Mouse (Mus musculus): ENCODE results near the gene Kcnk1.
A peak's percentile ranks its signal among the peaks of the same experiment; 100 is the strongest.

Gene Kcnk1

DNA sequence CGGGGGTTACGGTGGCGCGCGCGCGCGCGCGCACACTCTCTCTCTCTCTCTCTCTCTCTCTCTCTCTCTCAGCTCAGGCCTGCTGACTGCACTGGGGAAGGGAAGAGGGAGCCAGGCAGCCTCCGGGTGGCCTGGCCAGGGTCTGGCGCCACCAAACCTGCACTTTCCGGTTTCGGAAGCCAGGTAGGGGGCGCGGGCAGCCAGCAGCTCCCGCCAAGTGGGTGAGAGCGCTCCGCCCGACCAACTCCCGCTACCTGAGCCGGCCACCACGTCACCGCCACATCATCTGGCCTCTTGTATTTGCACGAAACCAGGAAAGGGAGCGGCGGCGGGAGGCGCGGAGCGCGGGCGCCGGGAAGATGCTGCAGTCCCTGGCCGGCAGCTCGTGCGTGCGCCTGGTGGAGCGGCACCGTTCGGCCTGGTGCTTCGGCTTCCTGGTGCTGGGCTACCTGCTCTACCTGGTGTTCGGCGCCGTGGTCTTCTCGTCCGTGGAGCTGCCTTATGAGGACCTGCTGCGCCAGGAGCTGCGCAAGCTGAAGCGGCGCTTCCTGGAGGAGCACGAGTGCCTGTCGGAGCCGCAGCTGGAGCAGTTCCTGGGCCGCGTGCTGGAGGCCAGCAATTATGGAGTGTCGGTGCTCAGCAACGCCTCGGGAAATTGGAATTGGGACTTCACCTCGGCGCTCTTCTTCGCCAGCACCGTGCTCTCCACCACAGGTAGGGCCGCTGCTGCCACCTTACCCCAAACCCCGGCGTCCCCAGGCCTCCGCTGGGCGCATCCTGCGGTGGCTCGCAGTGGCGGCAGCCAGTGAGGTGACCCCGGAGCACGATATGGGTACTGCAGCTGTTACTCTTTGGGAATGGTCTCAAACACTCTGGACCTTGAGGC lies at the start of gene Kcnk1:
Kcnk1 (plus strand) TSS at position 70 of the 886 bp plus-strand sequence.
- no peak for DNase-seq (ENCODE audit: low read depth, low spot score)

DNA sequence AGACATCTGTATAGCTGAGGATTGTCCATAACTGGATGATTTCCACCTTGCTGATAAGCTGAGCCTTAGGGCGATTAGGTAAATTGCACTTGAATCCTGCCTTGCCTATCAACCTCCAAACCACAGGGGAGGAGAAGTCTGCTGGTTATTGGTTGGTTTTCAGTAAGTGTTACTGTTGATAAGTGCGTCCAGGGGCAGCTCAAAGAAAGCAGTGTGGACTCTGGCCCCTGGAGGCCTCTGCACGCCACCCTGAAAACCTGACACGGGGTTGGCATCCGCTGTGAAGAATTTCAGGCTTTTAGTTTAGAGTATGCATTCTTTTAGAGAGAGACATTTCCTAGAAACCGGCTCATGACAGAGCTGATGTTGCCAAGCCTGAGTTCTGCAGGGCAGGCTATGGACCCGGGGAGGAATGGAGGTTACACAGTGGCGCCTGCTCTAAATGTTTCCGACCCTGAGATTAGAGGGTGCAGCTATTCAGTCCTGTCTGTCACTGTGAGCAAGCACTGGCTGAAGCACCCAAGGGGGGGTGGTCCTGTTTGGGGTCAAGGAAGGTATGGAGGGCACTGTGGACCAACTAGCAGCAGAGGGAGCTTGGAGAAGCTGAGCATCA lies 46.2 kb upstream of the Kcnk1 start:
- DNase-seq (ENCODE audit: low read depth, low spot score) = no peak

DNA sequence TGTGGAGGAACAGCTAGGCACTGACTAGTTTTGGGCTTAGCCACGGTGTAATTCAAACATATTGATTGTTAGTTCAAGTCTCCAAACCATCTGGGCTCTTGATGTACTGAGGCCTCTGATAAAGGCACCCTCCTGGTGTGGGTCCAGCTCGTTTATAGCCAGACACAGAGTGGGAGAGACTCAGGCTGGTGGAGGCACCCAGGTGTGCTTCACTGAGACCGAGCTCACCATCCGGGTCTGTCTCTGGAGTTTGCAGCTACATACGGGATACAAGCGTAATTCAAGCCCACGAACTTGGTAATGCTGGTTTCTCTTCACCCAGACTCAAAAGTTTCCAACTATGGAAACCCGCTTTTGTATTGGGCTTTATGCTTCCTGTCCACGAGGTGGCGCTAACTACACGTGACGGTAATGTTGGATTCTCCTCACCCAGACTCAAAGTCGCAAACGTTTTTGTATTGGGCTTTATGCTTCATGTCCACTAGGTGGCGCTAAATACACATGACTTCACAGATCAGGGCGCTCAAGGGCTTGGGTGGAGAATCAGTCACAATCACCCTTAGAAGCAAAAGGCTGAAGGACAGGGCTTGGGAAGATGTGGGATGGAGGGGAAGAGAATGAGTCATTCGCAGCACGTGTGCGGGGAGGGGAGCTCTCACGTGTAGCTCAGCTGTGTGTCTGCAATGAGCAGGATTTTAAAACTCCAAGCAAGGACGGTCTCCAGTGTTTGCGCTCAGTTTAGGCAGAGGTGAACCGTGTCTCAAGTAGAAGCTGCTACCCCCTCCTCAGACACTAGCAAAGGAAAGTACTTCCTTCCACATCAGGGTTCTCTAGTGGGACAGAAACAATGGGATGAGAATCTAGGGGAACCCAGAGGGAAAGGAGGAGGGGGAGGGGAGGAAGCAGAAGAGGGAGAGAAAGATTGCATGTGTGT lies 44.7 kb upstream of the Kcnk1 start:
- peak; percentile 93 for DNase-seq (ENCODE audit: low read depth, low spot score)

DNA sequence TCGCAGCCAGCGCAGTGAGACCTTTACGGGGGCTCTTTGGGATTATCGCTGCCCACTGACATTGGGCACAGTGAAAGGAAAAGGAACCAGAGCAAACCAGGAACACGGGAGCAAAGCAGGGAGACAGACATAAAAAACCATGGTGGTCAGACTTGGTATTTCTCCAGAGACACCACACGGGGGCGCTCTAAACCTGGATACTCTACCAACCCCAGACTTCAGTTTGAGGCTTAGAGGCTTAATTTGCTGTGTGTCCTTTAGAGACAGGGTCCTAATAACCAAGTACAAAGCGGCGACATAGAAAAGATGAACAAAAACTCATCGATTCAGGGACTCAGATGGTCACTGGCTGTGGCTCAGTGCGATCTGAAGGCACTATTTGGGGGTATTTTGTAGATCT lies 39.3 kb upstream of the Kcnk1 start:
- DNase-seq (ENCODE audit: low read depth, low spot score) = peak; percentile 45

DNA sequence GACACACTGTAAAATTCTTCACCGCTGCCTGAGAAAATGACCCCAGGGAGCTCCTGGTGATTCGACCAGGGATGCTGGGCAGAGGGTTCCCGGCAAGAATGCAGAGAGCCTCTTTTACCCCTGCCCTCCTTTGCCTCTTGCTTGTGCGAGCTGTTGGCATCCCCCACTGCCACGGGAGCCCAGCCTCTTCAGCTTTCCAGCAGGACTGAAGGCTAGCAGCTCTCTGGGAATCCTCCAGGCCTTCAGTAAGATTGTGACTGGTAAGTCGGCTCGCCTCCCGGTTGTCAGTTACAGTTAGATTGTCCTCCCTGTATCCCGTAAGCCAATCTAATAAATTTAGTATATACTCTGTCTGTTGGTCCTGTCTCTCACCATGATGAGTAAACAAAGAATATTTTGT lies 38.2 kb upstream of the Kcnk1 start:
- no peak for DNase-seq (ENCODE audit: low read depth, low spot score)

DNA sequence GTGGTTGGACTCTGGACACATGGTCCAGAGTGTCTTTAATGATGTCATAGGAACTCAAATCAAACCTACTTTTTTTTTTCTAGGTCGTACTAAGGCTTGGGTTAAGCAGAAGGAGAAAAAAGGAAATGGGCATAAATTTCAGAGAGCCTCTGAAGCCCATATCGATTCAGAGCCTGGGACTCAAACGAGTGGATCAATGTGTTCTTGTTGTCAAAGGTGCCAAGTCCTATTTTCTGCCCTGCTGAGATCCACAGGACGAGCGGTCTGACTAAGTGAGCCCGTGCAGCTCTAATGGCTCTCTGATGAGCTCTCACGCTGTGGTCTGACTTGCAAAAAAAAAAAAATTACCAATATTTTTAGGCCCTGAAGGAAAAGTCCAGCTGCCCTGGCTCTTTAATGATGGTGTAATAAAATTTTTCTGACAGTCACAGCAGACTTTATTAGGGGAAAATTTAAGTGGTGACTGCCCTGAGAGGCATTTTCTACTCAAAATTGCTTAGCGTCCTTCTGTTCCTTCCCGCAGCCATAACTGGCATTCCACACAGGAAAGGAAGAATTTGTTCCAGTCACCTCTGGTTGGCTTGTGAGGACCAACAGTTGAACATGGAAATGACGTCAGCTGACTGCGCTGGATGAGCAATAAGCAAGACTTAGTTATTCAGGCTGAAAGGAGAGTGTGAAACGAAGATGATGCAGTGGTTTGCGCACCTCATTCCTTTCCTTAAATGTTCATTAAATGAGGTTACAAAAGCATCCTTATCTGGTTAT lies 37.6 kb upstream of the Kcnk1 start:
- DNase-seq (ENCODE audit: low read depth, low spot score) = no peak

DNA sequence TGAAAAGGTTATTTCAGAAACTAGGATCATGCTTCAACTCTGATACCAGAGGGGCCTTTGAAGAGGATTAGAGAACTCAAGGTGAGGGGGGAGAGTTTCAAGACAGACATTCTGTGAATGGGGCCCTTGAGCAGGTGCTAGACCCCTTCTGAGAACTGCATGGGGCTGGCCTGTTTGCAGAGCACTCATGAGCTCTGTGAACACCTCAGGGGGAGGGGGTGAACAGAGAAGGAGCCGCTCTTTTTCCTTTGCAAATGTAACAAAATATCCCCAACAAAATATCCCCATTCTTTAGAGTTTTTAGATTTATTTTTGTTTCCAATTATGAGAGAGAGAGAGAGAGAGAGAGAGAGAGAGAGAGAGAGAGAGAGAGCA lies 37.0 kb upstream of the Kcnk1 start:
- no peak for DNase-seq (ENCODE audit: low read depth, low spot score)

DNA sequence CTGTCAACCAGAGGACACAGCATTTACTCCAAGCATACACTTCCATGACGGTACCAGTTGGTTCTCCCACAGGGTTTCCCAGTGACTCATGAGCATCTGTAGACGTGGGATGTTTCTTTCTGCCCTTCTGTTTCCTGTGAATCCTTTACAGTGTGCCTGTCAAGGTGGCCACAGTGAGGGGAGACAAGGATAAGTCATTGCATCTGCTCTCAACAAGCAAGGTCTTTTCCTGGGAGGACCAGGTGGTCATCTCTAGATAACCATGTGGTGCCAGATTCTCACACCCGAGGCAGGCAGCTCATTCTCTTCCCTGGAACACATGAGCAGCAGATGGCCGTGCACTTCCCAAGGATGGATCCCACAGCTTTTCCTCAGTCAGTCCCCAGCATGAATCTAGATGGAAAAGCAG lies 35.6 kb upstream of the Kcnk1 start:
- DNase-seq (ENCODE audit: low read depth, low spot score) = peak; percentile 94

DNA sequence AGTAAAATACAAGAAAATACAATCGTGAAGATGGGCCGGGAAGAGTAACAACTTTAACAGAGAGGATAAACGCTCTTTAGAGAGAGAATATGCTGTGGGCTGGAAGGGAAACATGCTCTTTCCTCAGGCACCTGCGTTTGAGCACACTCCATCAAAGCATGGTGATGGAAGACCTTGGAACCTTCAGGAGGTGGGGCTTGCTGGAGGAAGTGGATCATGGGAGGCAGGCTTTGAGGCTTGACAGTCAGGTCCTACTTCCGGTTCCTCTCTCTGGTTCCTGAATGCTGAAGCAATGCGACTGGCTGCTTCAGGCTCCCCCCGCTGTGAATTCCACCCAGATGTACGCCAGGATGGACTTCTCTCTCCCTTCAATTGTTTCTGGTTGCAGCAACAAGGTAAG lies 34.9 kb upstream of the Kcnk1 start:
- DNase-seq (ENCODE audit: low read depth, low spot score) = no peak

DNA sequence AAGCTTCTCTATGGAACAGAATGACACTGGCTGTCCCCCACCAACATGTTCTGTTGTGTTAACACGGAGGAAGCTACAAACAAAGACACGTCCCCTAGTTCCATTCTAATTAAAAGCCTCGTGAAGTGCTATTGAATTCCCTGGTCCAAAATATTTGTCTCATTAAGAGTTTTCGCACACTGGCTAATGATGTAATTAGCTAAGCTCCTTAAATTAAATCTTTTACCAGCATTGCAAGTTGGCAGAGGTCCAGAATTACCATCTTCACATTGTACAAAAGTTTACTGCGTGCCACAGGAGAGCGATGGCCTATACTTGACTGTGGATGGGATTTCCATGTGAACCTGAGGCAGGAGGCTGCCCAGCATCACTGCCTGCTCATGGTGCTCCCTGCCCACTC lies 33.2 kb upstream of the Kcnk1 start:
- no peak for DNase-seq (ENCODE audit: low read depth, low spot score)

DNA sequence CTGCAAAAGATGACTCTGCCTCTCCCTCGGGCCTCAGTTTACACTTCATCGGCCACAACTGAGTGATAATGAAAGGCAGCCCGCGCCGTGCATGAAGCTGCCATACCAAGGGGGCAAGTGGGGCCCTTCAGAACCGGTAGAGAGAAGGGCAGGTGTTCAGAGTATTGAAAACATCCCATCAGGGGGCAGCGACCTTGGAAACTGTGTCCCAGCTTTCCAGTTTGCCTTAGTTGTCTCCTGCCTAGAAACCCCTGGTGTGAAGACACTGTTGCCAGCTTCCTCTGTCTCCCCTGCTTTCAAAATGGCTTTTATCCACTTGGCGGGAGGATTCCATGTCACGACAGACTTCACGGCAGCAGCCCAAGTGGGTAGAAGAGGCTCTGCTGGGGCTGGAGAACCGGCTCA lies 31.2 kb upstream of the Kcnk1 start:
- DNase-seq (ENCODE audit: low read depth, low spot score) = no peak

DNA sequence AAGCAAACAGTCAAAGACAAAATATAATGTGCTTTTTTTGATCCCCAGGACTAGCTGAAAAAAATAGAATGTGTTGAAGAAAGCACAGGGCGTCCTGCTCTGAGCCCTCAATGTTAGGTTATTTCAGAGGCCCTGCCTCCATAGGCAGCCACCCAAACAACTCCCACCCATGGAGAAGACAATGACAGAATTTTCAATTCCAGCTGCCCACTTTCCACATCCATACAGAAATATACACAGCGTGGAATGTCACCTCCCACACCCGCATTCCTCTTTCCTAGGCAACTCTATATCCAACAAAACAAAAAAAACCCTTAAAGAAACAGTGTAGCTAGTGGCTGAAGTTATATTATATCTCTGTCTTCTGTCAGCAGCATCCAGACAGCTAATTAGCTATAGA lies 23.6 kb upstream of the Kcnk1 start:
- DNase-seq (ENCODE audit: low read depth, low spot score) = peak; percentile 94

DNA sequence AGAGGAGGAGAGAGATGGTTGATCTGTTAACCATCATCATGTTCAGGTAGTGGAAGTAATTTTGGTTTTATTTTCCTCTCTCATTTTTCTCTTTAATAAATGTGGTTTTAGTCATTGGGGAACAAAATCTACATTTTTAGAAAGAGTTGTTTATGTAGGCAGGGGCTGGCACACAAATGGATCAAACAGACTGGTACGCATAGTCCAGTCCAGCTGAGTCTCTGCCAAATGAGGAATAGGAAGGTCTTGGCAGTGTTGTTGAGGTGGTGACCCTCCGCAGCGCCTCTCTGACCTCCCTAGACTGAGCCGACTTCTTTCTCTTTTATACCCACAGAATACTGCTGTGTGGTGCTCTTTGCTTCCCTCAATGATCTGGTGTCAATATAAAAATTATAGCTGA lies 19.0 kb upstream of the Kcnk1 start:
- no peak for DNase-seq (ENCODE audit: low read depth, low spot score)

DNA sequence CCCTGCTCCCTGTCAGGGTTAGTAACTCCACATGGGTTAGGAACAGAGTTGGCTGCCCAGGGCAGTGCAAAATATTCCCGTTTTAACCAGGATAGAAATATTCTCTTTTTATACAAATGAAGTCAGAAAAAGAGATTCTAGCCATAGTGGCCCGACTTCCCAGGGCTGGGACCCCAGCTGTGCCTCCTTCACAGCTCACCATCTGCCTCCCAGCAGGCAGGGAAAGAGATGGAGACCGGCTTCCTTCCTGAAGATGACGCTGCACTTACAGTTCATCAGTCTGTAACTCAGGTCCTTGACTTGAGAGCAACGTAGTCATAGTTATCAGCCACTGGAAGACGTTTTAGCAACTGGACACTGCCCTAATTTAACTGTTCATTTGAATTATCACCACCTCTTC lies 14.1 kb upstream of the Kcnk1 start:
- no peak for DNase-seq (ENCODE audit: low read depth, low spot score)

DNA sequence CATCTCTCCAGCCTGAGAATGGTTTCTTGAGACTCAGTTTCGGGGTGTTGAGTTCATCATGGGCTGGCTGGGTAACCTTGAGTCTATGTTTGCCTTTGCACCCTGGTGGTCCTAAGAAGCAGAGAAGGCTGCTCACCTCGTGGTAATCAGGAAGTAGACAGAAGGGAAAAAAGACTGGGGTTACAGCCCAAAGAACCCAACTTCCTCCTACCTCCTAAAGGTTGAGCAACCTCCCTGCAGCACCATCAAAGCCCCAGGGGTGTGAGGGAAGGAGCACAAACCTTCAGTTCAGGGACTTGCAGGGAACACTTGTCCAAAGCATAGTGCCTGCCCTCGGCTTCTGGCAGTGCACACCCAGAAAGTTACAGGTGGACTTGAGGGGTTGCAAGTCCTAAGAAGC lies 11.5 kb upstream of the Kcnk1 start:
- DNase-seq (ENCODE audit: low read depth, low spot score) = no peak

DNA sequence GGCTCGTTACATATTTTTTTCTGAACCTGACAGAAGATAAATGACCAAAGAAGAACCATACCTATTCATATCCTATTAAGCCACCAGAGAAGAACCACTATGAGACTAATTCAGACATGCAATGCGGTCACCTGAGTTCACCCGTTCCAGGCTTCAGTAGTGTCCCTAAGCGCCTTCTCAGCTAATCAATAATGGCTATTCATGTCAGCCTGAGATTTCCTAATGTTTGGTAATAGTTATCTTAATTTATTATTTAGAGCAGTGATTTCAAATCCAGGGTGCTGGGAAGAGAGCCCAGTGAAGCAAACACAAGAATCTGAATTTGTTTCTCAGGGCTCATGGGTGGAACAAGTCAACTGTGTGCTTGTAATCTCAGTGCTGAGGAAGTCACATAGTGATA lies 10.8 kb upstream of the Kcnk1 start:
- no peak for DNase-seq (ENCODE audit: low read depth, low spot score)

DNA sequence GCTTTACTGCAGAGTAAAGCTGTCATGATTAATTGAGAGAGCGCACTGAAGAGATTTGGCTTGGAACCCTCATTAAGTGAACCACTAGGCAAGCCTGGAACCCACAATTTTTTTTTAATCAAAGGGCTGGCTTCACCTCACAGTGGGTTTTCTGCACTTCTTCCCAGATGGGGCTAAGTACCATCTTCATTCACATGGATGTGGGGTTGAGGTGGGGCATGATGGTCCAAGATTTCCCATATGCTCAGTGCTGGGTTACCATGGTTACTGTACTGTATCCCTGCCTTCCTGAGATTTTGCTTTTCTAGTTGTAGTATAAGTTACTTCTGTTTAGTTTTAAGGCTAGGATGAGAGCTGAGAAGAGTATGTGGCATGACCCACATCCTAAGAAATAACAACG lies 9.6 kb upstream of the Kcnk1 start:
- DNase-seq (ENCODE audit: low read depth, low spot score) = no peak

DNA sequence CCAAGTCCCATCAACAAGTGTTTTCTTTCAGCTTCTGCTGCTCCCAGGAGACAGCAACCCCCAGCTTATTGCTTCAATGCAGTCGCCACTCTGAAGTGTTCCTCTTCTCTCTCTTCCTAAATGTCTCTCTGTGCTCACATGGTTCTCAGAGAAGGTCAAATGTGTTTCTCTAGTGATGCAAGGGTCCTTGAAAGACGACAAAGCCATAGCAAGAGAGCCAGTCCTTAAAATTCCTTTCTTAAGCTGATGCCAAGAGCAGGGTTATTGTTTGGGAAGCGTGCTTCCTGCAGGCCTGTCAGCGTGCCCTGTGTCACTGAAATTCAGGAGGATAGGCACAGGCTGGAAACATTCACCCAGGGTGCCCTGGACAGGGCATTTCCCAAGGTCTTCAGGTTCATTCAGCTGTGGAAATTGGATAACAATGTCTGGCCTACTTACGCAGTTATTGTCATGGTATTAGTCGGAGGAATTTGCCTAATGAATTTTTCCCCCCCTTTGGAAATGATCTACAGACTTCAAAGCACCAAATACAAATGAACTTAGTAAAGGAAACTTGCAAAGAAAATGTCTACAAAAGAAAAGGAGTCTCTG lies 7.9 kb upstream of the Kcnk1 start:
- no peak for DNase-seq (ENCODE audit: low read depth, low spot score)

DNA sequence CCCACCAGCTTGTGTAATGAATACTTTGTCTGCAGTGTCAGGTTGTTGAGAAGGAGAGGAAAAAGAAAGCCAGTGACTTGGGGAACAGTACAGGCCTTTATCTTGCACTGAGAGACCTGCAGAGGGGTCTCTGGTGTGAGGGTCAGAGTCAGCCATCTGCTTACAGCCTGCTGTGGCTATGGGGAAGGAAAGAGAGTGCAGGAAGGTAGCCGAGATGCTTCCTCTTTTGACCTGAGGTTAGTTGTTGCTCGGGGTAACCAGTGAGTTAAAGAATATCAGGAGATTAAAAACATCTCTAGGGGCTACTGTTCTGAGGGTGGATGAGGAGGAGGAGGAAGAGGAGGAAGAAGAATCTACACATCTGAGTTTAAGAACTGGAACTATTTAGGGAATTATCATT lies 7.0 kb upstream of the Kcnk1 start:
- no peak for DNase-seq (ENCODE audit: low read depth, low spot score)

DNA sequence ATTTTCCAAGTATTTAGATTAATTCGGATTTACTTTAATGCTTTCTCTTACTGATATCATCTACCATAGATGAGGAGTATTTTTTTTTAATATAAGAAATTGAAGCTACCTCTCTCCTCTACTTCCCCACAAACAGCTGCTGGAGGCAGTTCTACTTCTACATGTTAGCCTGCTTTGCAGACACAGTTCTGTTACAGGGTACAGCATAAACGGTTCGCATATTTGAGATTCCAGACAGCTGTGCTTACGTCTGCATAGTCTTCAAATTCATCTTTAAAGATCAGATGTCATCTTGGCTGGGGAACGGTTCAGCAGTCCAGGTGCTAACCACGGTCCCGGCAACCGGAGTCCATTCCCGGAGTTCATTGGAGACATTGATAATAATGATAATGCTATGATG lies 1.3 kb upstream of the Kcnk1 start:
- no peak for DNase-seq (ENCODE audit: low read depth, low spot score)

All from telencephalon, adult 2 months (tissue).